Mouse (Mus musculus): ENCODE measurements at regions not wholly inside any gene's neighbourhood (a gene's known extent, or its start where the extent isn't known, plus 50 kb on each side); places are given as distances from the start of the nearest gene placed in this dataset.

- Histone ChIP-seq H3K27me3 (ENCODE audit: control insufficient read depth, insufficient read depth, low read length) (no peaks in the 10 kb centered on the region), H3K4me2 (replicated peaks; ENCODE audit: low read depth, low read length) (no peak overlapping the region), H3K36me3 (ENCODE audit: control insufficient read depth, insufficient read depth, low read length) (no peaks in the 10 kb centered on the region), H3K27ac (ENCODE audit: low read depth, low read length) (no peak overlapping the region), H3K9me3 (ENCODE audit: control insufficient read depth, low read length) (no peaks in the 10 kb centered on the region), H3K9ac (ENCODE audit: low read depth, low read length) (no peak overlapping the region), H3K4me1 (replicated peaks; ENCODE audit: control insufficient read depth, insufficient read depth, low read length) (no peaks in the 10 kb centered on the region), H3K4me3 (ENCODE audit: low read depth, low read length) (no peak overlapping the region)
- WGBS = 92% methylated on average over 11 of the region's 11 CpGs
- DNase-seq (ENCODE audit: low spot score) = no peak
- ATAC-seq (ENCODE audit: low FRiP score) = no peak
Observed at GRCm38 (mm10) chr11:41157321-41157720, 402.2 kb upstream of the Ccng1 start.
